Mouse (Mus musculus): ENCODE measurements at regions not wholly inside any gene's neighbourhood (a gene's known extent, or its start where the extent isn't known, plus 50 kb on each side); places are given as distances from the start of the nearest gene placed in this dataset.

DNA sequence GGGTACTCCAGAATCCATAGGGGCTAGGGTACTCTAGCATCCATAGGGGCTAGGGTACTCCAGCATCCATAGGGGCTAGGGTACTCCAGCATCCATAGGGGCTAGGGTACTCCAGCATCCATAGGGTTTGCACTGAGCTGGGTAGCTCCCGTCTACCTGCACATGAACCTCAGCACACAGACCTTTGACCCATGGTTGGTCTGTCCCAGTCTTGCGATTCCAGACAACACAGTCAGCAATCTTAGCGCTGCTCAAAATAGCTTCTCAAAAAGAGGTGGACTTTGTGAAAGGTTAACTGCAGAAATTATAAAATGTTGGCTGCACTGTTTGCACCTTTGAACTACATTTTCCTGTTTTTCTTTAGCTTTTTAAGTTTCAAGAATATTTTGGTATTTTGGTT is 56.4 kb upstream of the Slc22a12 start:
- WGBS: 29% methylated on average over 3 of the region's 3 CpGs
- no peak for DNase-seq (ENCODE audit: low read depth, low spot score)

DNA sequence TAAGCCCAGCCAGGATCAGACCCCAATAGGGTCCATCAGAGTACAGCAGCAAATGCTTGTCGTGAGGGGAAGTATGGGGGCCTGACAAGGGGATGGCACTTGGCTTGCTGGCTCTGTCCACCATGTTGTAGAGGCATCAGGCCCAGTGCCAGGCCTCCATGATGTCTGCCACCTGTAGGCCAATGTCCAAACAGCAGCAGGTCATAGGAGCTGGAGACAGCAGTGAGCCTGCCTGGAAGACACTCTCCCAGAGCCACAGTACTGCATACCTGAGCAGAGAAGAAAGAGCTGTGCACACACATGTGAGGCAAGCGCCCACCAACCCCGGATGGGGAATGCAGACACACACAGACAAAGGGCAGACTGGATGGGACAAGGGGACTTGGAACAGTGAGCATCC is 55.4 kb upstream of the Slc22a12 start:
- WGBS: 80% methylated on average over 3 of the region's 3 CpGs
- DNase-seq (ENCODE audit: low read depth, low spot score): no peak

DNA sequence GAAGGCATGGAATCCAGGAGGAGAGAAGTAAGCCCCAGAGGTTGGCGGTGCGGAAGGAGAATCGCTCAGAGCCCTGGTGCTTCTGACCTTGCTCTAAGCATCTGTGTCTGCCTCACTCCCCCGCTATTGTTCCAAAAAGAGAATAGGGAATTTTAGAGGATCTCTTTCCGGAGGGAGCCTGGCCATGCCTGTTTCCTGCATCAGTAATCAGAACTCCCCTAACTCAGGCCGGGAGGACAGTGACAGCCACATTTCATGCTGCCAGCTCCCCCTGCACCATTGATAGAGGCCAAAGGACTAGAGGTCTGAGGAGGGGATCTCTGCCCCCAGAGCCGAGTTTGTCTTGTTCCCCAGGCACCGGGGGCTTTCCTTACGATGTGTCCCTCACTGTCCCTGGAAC is 53.0 kb upstream of the Slc22a12 start:
- no peak for DNase-seq (ENCODE audit: low read depth, low spot score)
- WGBS: 63% methylated on average over 9 of the region's 9 CpGs
